Mouse (Mus musculus) heart, adult 2 months (tissue): ENCODE data around the gene Prkar1b.

Experiments
- CTCF ChIP-seq: fragments of 200-600 bp; IDR thresholded peaks from 2 replicates; pipeline ENCODE4 v1.8.1; 2022; ENCODE audit warnings: antibody characterized with exemption, mild to moderate bottlenecking, moderate library complexity
- POLR2A ChIP-seq: fragments of 200-500 bp; IDR thresholded peaks from 2 replicates; pipeline ENCODE4 v1.6.1; 2011; ENCODE audit warnings: mild to moderate bottlenecking, low read depth, low read length, control low read depth; ENCODE audit not compliant: insufficient read depth

DNA sequence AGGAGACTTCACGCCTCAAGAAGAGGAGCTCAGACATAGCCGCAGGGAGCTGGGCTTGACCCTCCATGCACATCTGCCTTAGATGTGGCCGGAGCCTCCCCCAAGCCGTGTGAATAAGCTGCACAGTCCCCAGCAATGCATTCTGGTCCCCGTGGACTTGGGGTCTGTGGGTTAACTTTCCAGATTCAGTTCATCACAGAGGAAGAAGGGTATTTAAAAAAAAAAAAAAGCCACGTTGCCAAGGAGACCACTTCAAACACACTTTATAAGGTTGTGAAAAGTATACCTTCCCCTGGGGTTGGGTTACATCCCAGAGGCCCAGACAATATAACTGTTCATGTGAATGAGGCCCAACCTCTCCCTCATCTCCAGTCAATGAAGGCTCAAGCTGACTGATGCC is 115.1 kb downstream of the Prkar1b start:
- TF ChIP-seq CTCF, result no peak
- no peak for TF ChIP-seq POLR2A
